Mouse (Mus musculus) C2C12 (cell line): ENCODE measurements around the gene Vegfd.

Experiments used
- CEBPB ChIP-seq: IDR thresholded peaks from one replicate; pipeline ENCODE4 v1.6.1; 2011; ENCODE audit warnings: low read depth, mild to moderate bottlenecking, control low read depth, moderate library complexity
- CTCF ChIP-seq: IDR thresholded peaks from one replicate; pipeline ENCODE4 v1.5.1; 2011; ENCODE audit not compliant: control insufficient read depth, insufficient read depth, insufficient read length
- MAX ChIP-seq: IDR thresholded peaks from one replicate; pipeline ENCODE4 v1.6.1; 2011; ENCODE audit warnings: mild to moderate bottlenecking, control low read depth
- MYOD1 ChIP-seq: IDR thresholded peaks from one replicate; pipeline ENCODE4 v1.6.1; 2011; ENCODE audit warnings: low read depth; ENCODE audit not compliant: control insufficient read depth, insufficient read length
- MYOG ChIP-seq: IDR thresholded peaks from one replicate; pipeline ENCODE4 v1.6.1; 2011; ENCODE audit not compliant: control insufficient read depth, insufficient read length; ENCODE audit errors: extremely low read depth
- USF1 ChIP-seq: IDR thresholded peaks from one replicate; pipeline ENCODE4 v1.6.1; 2011; ENCODE audit warnings: low read depth, mild to moderate bottlenecking, control low read depth, moderate library complexity

GRCm38 (mm10) chrX:164394091-164394490, 20.9 kb downstream of the Vegfd start:
- no peak for TF ChIP-seq CTCF
- no peak for TF ChIP-seq MAX
- TF ChIP-seq MYOD1, result no peak
- TF ChIP-seq MYOG, result no peak
- TF ChIP-seq USF1, result no peak
- TF ChIP-seq CEBPB, result no peak
